Mouse (Mus musculus) gastrocnemius, postnatal 10 days (tissue): ENCODE results near the gene Cntln. TPM values are rescaled to one million over a fixed set of nuclear protein-coding genes. Genes with fewer than 3 reads are reported as not detected.

ENCODE experiments used
- DNase-seq: peaks from one replicate; pipeline ENCODE4 v3.0.0; 2021; ENCODE audit warnings: mixed read lengths
- long read RNA-seq, 2 experiments: library from polyadenylated mRNA; stranded (forward); transcript quantifications; one replicate each; pipeline ENCODE4 v2.0.0; 2021
- total RNA-seq, 2 experiments: library from RNA; stranded (reverse); gene quantifications; 2 replicates each; pipeline ENCODE4 v1.2.3; 2021

Gene Cntln
- total RNA-seq, result 1 to 10 TPM; 5.6 to 6.3 TPM
- long read RNA-seq, experiment 1, full-length matches to known transcripts, result 1 of 4 reads
- long read RNA-seq, experiment 1, partial matches to known transcripts, result 1 of 4 reads
- long read RNA-seq, experiment 1, other reads (novel, unspliced or antisense), result 2 of 4 reads
- long read RNA-seq, experiment 2, full-length matches to known transcripts, result 4 of 5 reads
- long read RNA-seq, experiment 2, partial matches to known transcripts, result 1 of 5 reads
- long read RNA-seq, experiment 2, other reads (novel, unspliced or antisense), result 0 of 5 reads

DNA sequence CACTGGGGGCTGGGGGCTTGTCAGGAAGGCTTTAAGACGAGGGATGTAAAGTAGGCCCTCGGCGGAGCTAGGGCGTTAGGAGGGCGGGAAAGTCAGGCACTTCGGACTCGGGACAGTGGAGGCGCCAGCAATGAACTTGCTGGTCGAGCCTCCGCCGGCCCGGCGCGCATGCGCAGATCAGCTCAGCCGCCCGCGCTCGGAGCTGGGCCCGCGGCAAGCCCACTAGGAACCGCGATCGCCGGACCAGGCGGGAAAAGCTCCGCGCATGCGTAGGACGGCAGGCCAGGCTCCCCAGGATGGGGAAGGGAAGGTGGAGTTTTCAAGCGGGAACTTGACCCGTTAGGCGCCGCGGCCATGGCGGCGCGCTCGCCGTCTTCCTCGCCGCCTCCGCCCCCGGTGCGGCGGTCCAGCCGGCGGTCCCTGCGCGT is at the start of gene Cntln:
Gene Cntln (plus strand): TSS at position 199 of the 428 bp plus-strand sequence.
- peak; percentile 98 for DNase-seq

DNA sequence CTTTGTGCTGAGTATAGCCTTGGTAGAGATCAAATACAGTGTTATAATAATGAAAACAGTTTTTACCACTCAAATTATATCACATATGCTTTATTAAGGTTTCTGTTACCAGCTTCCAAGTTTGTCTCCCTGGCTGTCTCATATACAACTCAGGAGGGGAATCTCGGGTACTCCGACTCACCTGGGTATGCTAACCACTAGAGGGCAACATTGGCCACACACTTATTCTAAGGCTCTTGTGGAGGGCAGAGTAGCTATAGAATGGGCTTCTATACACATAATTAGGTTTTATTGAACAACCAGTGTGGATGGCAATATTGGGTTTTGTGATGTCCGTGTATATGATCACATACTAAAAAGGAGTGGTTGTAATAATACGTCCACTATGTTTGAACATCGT is 47.1 kb upstream of the Cntln start:
- no peak for DNase-seq

GRCm38 (mm10) chr4:84838545-84838944 is 45.6 kb upstream of the Cntln start:
- DNase-seq, result no peak

- DNase-seq, result no peak
Measured at GRCm38 (mm10) chr4:84839466-84839865, 44.6 kb upstream of the Cntln start.

GRCm38 (mm10) chr4:84857588-84857987 is 26.5 kb upstream of the Cntln start:
- DNase-seq, result no peak

- peak; percentile 22 for DNase-seq
Measured at GRCm38 (mm10) chr4:84876347-84876746, 7.8 kb upstream of the Cntln start.

DNA sequence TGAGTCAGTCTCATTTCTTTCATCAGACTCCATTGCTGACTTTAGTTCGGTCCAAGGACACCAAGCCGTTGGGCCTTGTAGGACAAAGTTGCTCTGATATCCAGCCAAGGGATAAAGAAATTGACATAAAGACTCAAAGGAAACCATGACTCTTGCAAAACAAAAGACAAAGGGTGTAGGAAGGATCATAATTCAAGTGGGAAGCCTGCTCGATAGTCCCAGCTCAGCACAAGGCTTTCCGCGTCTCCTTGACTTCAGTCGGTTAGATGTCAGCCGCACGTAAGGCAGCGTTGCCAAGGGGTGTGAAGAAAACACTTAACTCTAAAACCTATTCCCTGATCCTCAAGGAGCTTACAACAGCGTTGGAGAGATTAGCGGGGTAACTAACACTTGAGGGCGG is 463 bp upstream of the Cntln start:
- DNase-seq, result no peak

DNA sequence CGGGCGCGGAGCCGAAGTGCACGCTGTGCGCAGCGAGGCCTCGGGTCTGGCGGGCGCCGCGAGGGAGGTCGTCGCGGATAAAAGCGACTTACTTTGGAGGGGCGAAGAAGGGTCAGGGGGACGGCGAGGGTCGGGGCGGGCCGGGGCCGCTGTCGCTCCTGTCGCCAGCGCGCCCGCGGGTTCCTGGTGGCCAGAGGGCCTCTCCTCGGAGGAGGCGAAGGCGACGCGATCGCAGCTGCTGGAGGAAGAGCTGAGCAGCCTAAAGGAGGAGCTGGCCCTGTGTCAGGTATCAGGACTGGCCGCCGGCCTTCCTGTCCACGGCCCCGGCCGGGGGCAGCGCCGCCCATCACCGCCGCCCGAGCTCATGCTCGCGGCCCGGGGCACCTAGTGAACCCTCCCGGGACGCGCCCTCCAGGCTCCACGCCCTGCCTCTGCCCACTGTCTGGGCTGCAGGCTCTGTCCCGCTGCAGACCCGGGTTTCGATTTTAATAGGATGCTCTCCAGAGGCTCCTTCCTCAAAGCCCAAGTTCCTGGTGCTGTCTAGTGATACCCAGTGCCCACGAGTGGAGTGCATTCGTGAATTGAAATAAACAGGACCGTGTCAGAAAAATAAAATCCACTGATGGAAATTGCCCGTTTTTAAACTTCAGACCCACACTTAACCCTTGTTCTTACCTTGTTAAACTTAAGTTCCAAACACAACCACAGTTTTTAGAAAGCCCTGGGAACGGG is 596 bp downstream of the Cntln start:
- DNase-seq, result peak; percentile 56

DNA sequence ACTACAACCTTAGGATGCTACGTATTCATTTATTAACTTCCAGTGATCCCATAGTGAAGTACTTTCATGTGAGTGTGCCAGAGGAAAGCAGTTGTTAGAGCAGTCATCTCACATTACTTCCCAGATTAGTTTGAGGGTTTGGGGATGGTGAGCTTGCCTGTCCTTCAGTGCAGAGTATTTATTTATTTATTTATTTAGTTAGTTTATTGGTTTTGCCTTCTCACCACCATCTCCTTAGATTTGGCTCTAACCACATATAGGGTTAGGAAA is 1.1 kb downstream of the Cntln start:
- DNase-seq, result no peak

GRCm38 (mm10) chr4:84918393-84918792 is 34.3 kb downstream of the Cntln start:
- no peak for DNase-seq

DNA sequence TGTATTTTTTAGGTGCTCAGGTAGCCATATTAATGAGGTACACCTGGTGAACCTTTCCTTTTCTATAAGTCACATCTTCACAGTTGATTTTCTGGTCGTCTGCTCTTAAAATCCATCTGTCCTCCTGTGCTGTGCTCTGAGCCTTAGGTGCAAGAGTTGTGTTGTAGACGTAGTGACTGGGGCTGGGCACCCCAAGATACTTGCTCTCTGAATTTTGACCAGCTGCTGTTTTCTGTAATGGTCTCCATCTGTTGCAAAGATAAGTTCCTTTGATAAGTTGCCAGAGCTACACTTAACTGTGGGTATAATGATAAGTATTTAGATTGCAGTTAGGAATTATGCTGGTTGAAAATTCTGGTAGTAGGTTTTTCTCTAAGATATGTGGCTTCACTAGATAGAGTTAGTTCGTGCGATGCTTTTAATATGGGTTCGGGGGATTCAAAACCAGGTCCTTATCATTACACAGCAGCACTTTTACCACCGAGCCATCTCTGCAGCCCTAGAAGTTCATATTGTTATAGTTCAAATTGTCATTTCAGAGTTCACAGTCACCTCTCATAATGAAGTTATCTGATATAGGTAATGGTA is 50.3 kb downstream of the Cntln start:
- DNase-seq, result no peak

DNA sequence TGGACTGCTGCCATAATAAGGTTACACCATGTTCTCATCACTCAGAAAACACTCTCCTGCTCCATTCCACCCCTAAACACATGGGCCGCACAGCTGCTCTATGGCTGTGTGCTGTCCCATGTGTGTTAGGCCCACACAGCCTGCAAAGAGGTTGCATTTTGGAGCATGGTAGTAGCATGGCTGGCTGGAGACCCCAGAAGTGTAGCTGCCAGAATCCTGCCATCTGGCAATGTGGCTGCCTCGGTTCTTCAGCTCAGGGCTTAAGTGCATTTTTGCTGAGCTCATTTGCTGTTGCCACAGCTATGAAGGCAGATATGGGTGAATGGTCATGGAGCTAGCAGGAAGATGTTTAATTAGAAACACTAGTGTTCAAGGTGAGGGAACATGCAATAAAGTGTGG is 58.0 kb downstream of the Cntln start:
- no peak for DNase-seq

DNA sequence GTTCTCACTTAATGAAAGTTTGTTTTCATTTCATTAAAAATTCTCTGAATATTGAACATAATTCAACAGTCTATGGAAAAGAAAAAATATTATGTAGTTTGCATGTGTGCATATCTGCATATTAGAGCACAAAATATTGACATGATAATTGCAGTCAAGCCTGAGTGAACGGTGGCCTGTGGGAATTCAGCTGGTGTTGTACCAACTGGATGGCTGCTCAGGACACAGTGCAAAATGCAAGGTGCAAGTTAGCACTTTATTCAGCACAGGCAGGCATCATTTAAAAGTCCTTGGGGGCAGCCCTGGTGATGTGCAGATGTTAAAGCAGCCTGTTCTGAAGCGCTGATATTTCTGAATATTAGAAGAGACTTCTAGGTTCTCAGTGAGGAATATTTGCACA is 58.5 kb downstream of the Cntln start:
- no peak for DNase-seq

GRCm38 (mm10) chr4:84944100-84944499 is 60.0 kb downstream of the Cntln start:
- no peak for DNase-seq

DNA sequence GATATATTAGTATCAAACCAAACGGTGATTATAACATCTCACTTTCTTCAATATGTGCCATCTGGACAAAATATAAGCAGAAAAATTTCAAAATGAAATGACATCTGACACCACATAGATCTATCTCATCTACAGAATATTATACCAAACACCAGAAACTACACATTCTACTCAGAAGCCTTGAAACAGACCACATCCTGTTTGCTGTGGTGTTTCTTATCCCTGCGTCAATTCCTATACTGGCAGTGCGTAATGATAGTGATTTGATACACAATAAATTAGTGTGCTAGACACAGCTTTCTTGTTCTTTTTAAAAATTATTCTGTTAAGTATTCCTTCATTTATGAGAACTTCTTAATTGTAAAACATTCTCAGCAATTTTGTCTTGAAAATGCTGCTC is 62.3 kb downstream of the Cntln start:
- no peak for DNase-seq

DNA sequence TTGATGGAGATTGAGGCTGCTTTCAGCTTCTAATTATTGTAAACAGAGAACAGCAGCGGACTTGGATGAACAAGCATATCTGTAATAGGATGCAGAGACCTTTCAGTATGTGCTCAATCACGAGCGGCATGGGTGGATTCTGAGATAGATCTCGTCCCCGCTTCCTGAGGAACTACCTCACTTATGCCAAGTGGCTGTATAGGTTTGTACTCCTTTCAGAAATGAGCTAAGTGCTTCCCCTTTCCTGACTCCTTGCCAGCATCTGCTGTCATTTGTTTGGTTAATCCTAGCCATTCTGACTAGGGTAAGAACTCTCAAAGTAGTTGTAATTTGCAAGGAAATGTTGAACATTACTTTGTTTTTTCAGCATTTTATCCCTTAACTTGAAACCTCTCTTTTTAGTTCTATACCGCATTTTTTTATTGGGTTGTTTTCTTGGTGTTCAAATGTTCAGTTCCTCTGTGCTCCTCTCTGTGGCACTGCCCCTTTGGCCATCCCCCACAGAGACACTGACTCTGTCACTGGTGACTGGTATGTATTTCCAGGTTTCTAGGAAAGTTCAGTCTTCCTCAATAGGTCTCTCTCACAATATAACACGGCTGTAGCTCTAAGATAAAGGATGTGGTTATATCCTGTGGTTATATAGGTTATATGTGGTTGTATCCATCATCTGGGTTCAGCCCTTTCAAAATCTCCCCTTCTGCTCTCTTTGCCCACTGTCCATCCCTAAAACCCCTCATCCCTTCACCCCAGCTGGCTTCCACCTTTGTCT is 93.0 kb downstream of the Cntln start:
- DNase-seq, result no peak

- DNase-seq, result no peak
Measured at GRCm38 (mm10) chr4:84995520-84996348, 111.6 kb downstream of the Cntln start.

DNA sequence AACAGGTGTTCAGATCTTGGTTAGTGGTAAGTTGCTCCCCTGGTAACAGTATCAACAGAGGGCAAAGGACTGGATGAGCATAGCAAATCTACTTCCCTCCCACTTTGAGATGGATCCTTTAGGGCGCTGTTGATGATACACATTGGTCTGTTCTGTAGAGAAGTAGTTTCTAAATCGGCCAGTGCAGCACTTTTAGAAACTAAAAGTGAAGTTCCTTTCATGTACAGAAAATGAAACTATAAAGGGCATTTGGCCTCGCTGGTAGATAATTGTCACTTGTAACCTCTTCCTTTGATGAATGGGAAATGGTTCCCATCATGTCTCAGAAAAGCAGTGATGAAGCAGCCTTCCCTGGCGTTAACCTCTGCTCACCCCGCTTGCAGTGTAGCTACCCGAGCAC is 121.5 kb downstream of the Cntln start:
- DNase-seq, result no peak

GRCm38 (mm10) chr4:85006789-85007188 is 122.7 kb downstream of the Cntln start:
- DNase-seq, result no peak

DNA sequence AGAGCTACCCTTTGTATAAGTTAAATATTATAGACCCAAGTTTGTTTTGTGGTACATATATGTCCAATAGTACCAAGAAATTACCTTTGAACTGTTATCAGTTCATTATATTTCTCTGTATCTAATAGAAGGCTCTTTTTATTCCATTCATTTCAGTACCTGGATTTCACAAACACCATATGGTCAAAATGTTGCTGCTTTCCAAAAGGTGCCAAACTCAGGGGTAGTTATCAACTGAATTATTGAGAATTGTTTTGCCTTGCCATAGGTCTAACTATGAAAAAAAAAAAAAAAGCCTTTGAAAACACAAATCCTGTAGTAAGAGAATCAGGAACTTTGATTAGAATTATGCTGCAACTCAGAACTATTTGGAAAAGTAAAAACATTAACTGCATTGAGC is 126.7 kb downstream of the Cntln start:
- DNase-seq, result no peak

DNA sequence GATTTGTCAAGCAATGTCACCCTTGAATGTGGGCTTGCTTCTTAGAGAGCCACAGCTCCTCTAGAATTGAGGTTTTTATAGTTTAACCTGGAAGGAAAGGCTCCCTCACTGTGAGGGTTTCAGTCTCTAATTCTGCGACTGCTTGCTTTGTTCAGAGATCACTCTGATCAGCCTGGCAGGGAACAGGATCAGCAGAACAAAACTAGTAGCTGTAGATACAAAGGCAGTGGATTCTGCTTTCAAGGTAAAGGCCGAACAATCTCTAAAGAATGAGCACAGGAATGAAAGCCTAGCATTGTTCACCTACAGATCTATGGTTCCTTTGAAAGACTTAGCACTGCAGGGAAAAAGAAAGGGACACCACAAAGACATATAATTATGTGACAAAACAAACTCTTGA is 161.6 kb downstream of the Cntln start:
- DNase-seq, result no peak

GRCm38 (mm10) chr4:85049933-85050553 is 165.9 kb downstream of the Cntln start:
- DNase-seq, result no peak
